8 mouse cellular contexts compared by ENCODE assay signal in genomic region chr13:83738528-83738981, GRCm38 (mm10).
DNase-seq lines count a peak whose midpoint lies in the region; ATAC-seq and TF ChIP-seq lines count a peak whose summit lies in the region.

No protein-coding gene starts in this region.

- no peaks in the 10 kb centered on the region for H3K36me3 ChIP-seq in kidney, postnatal 0 days (ENCODE audit: insufficient read depth, low read length)
- no peaks in the 10 kb centered on the region; the same call in 1 of the 2 replicates for H3K36me3 ChIP-seq in hindbrain, embryonic 12.5 days
- peaks cover 18% of the 10 kb centered on the region for H3K36me3 ChIP-seq in midbrain, embryonic 12.5 days
- H3K36me3 ChIP-seq in thymus, adult 2 months (ENCODE audit: control insufficient read depth, insufficient read depth, low read length), result no peaks in the 10 kb centered on the region

- no peaks in the 10 kb centered on the region for H3K9me3 ChIP-seq in kidney, postnatal 0 days (replicated peaks; ENCODE audit: low read length)
- H3K9me3 ChIP-seq in hindbrain, embryonic 12.5 days (replicated peaks), result no peaks in the 10 kb centered on the region
- H3K9me3 ChIP-seq in midbrain, embryonic 12.5 days, result no peaks in the 10 kb centered on the region

- WGBS in kidney, postnatal 0 days, result 6% methylated on average over 12 of the region's 12 CpGs
- 3% methylated on average over 12 of the region's 12 CpGs for WGBS in hindbrain, embryonic 12.5 days
- 1% methylated on average over 12 of the region's 12 CpGs for WGBS in midbrain, embryonic 12.5 days
- WGBS in thymus, adult 2 months, result 5% methylated on average over 12 of the region's 12 CpGs

- H3K4me1 ChIP-seq in kidney, postnatal 0 days (replicated peaks; ENCODE audit: insufficient read depth, low read length), result no peaks in the 10 kb centered on the region
- H3K4me1 ChIP-seq in hindbrain, embryonic 12.5 days, result 0 out of 2 replicates have a peak, but pooled peaks cover 4% of the 10 kb centered on the region
- peaks cover 9% of the 10 kb centered on the region; the same call in 1 of the 2 replicates for H3K4me1 ChIP-seq in midbrain, embryonic 12.5 days
- peaks cover 3% of the 10 kb centered on the region for H3K4me1 ChIP-seq in thymus, adult 2 months (replicated peaks; ENCODE audit: control insufficient read depth, insufficient read depth, low read length)

- H3K27me3 ChIP-seq in kidney, postnatal 0 days (ENCODE audit: insufficient read depth, low read length), result peaks cover 50% of the 10 kb centered on the region; the same call in 1 of the 2 replicates
- no peaks in the 10 kb centered on the region for H3K27me3 ChIP-seq in hindbrain, embryonic 12.5 days
- H3K27me3 ChIP-seq in midbrain, embryonic 12.5 days, result no peaks in the 10 kb centered on the region
- H3K27me3 ChIP-seq in thymus, adult 2 months (ENCODE audit: control insufficient read depth, insufficient read depth, low read length), result peaks cover 13% of the 10 kb centered on the region

- no peak overlapping the region for H3K9ac ChIP-seq in kidney, postnatal 0 days (ENCODE audit: low read depth, low read length)
- peak overlapping the region; percentile 88 for H3K9ac ChIP-seq in hindbrain, embryonic 12.5 days
- peak overlapping the region; percentile 94 for H3K9ac ChIP-seq in midbrain, embryonic 12.5 days (replicated peaks)

- no peak for TF ChIP-seq CTCF in kidney, postnatal 0 days (IDR thresholded peaks at IDR 0.05; ENCODE audit: low read depth)
- TF ChIP-seq CTCF in thymus, adult 2 months (IDR thresholded peaks at IDR 0.05; ENCODE audit: borderline replicate concordance, control insufficient read depth, extremely low read depth, insufficient read depth, low read length, poor library complexity), result no peak

- peak overlapping the region; percentile 16 for H3K4me3 ChIP-seq in kidney, postnatal 0 days (replicated peaks; ENCODE audit: low read depth, low read length)
- peak overlapping the region; percentile 46 for H3K4me3 ChIP-seq in hindbrain, embryonic 12.5 days
- H3K4me3 ChIP-seq in midbrain, embryonic 12.5 days, result peak overlapping the region; percentile 52
- no peak overlapping the region for H3K4me3 ChIP-seq in thymus, adult 2 months (ENCODE audit: control insufficient read depth, insufficient read depth, low read length)

- peak overlapping the region; percentile 48 for H3K4me2 ChIP-seq in kidney, postnatal 0 days (ENCODE audit: low read length)
- H3K4me2 ChIP-seq in hindbrain, embryonic 12.5 days (replicated peaks), result peak overlapping the region; percentile 60
- peak overlapping the region; percentile 67 for H3K4me2 ChIP-seq in midbrain, embryonic 12.5 days (replicated peaks)

- H3K27ac ChIP-seq in kidney, postnatal 0 days, result 0 out of 2 replicates have a peak overlapping the region, but pooled peaks have one; percentile 5
- H3K27ac ChIP-seq in hindbrain, embryonic 12.5 days, result peak overlapping the region; percentile 97
- peak overlapping the region; percentile 95 for H3K27ac ChIP-seq in midbrain, embryonic 12.5 days (replicated peaks)
- no peak overlapping the region for H3K27ac ChIP-seq in thymus, adult 2 months (ENCODE audit: control insufficient read depth, insufficient read depth, low read length)

- TF ChIP-seq POLR2A in thymus, adult 2 months (IDR thresholded peaks at IDR 0.05; ENCODE audit: control insufficient read depth, extremely low read depth, insufficient read depth, low read length, poor library complexity), result no peak

- no peak for ATAC-seq in kidney, postnatal 0 days (replicated peaks; ENCODE audit: low FRiP score, low read depth)
- no peak for ATAC-seq in hindbrain, embryonic 12.5 days (ENCODE audit: low FRiP score)
- ATAC-seq in midbrain, embryonic 12.5 days (ENCODE audit: low FRiP score, low read depth), result no peak

- DNase-seq in kidney, postnatal 0 days (ENCODE audit: low spot score), result no peak
- DNase-seq in kidney, postnatal 4 days, result no peak
- DNase-seq in cerebellum, adult 9-11 months, result peak; percentile 67
- DNase-seq in thymus, adult 2 months, result no peak
- DNase-seq in adrenal gland, postnatal 10 days, result no peak
- no peak for DNase-seq in gastrocnemius, adult 18-20 months (ENCODE audit: low spot score)
